Mouse (Mus musculus): ENCODE results near the gene Lrguk.

The Lrguk gene

GRCm38 (mm10) chr6:34176111-34176863 is 147.0 kb downstream of the Lrguk start:
- DNase-seq (ENCODE audit: low spot score in 2 of 2): no peak

GRCm38 (mm10) chr6:34176864-34177247 is 147.6 kb downstream of the Lrguk start, which contains the start of gene Slc35b4:
Gene Slc35b4, minus strand, starts transcription at chr6:34177111.
- peak; percentile 89 to 93 for DNase-seq (ENCODE audit: low spot score in 2 of 2)

GRCm38 (mm10) chr6:34179007-34179406 is 149.8 kb downstream of the Lrguk start:
- DNase-seq (ENCODE audit: low spot score in 2 of 2): no peak

GRCm38 (mm10) chr6:34179911-34180310 is 150.7 kb downstream of the Lrguk start:
- DNase-seq (ENCODE audit: low spot score in 2 of 2): no peak

GRCm38 (mm10) chr6:34181961-34182360 is 152.7 kb downstream of the Lrguk start:
- DNase-seq (ENCODE audit: low spot score in 2 of 2): peak; percentile 60 to 70

- no peak for DNase-seq (ENCODE audit: low spot score in 2 of 2)
Measured at GRCm38 (mm10) chr6:34183326-34183725, 154.1 kb downstream of the Lrguk start.

Measured in thymus, postnatal 10 days (tissue).